Mouse (Mus musculus): ENCODE data around the gene Nek6.

DNA sequence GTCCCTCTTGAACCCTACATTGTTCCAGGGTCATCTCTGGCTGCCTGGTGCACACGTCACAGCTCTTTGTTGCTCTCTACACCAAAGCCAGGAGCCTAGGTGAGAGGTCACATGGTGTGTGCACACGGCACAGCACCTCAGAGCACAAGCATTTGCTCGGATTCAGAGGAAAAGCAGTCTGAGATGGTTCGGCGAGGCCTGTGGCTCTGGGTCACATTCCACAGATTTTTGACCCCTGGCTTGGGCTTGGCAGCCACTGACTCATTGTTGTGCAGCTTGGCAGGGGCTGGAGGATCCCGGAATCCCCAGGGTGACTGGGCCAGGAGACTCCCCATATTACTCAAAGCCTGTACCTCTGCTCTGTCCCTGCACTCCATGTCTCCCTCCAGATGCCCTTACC, 34.8 kb downstream of the Nek6 start:
- TF ChIP-seq CTCF (IDR thresholded peaks at IDR 0.05; ENCODE audit: low read depth) (no peak), EP300 (IDR thresholded peaks at IDR 0.05; ENCODE audit: low read depth) (no peak)

Data from liver, embryonic 14.5 days (tissue).